Mouse (Mus musculus): ENCODE measurements at regions not wholly inside any gene's neighbourhood (a gene's known extent, or its start where the extent isn't known, plus 50 kb on each side); places are given as distances from the start of the nearest gene placed in this dataset.

DNA sequence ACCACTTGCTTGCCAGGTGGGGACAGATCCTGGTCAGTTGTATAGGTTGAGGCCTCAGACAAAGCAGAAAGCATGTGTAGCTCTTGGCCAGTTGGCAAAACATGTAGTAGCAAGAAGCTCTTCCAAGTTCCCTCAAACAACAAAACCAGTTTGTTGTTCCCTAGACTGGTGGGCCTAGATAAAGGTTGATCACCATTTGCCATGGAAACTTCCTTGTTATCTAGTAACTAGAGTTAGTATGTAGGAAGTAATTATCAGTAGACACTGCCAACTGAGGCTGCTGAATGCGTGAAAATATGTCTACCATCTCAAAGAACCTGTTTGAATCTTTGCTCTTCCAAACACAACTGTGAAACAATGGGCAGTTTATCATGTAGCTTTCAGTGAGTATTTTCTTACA, 1098.7 kb downstream of the Pcdh18 start:
- no peaks in the 10 kb centered on the region for H3K4me1 ChIP-seq (replicated peaks; ENCODE audit: control insufficient read depth in 2 of 2, insufficient read depth in 2 of 2, low read length in 1 of 2)
- H3K4me3 ChIP-seq (ENCODE audit: insufficient read depth in 1 of 2, low read depth in 2 of 2, low read length in 2 of 2) = no peak overlapping the region
- no peak for DNase-seq (ENCODE audit: low read depth in 3 of 3, low spot score in 3 of 3)
- no peak overlapping the region for H3K27ac ChIP-seq
- TF ChIP-seq EP300 (IDR thresholded peaks at IDR 0.05; ENCODE audit: low read depth) (no peak), CTCF (IDR thresholded peaks at IDR 0.05; ENCODE audit: low read depth) (no peak)
- H3K9me3 ChIP-seq (ENCODE audit: control insufficient read depth, low read length) = no peaks in the 10 kb centered on the region
- ATAC-seq (ENCODE audit: insufficient read depth) = no peak
- H3K4me2 ChIP-seq (ENCODE audit: low read depth) = no peak overlapping the region
- H3K9ac ChIP-seq (replicated peaks) = no peak overlapping the region
- 32% methylated on average over 1 of the region's 1 CpGs for WGBS (ENCODE audit: insufficient replicate concordance)
- no peaks in the 10 kb centered on the region for H3K27me3 ChIP-seq (ENCODE audit: control insufficient read depth, insufficient read depth, low read length)
- no peaks in the 10 kb centered on the region for H3K36me3 ChIP-seq (replicated peaks; ENCODE audit: control insufficient read depth, insufficient read depth, low read depth)

DNA sequence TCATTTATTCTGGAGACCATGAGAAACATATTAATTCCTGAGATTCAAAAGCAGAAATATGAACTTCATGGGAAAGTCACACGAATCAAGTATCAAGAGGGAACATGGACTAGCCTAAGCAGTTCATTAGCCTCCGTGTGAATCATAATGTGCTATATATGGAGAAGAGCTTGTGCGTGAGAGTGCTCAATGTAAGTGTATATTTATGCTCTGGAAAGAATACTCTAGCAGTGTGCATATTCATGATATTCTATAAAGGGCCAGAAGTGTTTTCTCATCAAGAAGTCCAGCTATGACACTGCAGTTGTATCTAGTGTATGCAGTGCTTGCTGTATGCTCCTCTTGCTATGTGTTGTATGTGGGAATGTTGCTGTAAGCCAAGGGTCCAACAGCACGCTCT, 1102.0 kb downstream of the Pcdh18 start:
- no peak overlapping the region for H3K4me3 ChIP-seq (ENCODE audit: insufficient read depth in 1 of 2, low read depth in 2 of 2, low read length in 2 of 2)
- no peak for DNase-seq (ENCODE audit: low read depth in 3 of 3, low spot score in 3 of 3)
- no peaks in the 10 kb centered on the region for H3K9me3 ChIP-seq (ENCODE audit: control insufficient read depth, low read length)
- no peak for ATAC-seq (ENCODE audit: insufficient read depth)
- no peaks in the 10 kb centered on the region for H3K36me3 ChIP-seq (replicated peaks; ENCODE audit: control insufficient read depth, insufficient read depth, low read depth)
- 49% methylated on average over 4 of the region's 4 CpGs for WGBS (ENCODE audit: insufficient replicate concordance)
- no peaks in the 10 kb centered on the region for H3K4me1 ChIP-seq (replicated peaks; ENCODE audit: control insufficient read depth in 2 of 2, insufficient read depth in 2 of 2, low read length in 1 of 2)
- H3K27me3 ChIP-seq (ENCODE audit: control insufficient read depth, insufficient read depth, low read length) = no peaks in the 10 kb centered on the region
- no peak overlapping the region for H3K9ac ChIP-seq (replicated peaks)
- H3K4me2 ChIP-seq (ENCODE audit: low read depth) = no peak overlapping the region
- no peak overlapping the region for H3K27ac ChIP-seq
- TF ChIP-seq EP300 (IDR thresholded peaks at IDR 0.05; ENCODE audit: low read depth) (no peak), CTCF (IDR thresholded peaks at IDR 0.05; ENCODE audit: low read depth) (no peak)

DNA sequence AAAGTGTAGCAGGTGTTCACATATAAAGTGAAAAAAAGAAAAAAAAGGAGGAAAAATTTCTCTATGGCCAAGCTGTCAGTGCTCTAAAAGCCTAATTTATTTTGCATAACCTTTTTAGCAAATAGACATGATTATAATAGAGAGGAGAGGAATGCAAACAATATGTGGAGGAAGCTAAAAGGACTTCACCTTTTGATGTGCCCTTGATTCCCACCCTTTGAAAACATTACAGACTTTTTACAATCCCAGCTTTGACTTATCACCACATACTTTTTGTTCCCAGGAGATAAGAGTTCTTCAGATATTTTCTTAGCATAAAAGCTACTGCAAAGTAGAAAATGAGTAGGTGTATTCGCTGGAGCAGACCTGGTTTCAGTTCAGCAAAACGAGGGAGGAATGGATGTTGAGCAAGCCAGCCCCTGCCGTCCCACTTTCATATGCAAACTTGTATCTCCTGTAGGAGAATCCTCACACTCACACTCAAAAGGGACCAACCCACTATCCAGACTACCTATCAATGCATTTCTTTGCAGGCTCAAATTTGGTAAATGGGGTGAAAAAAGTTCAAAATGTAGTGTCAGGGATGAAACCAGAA, 1125.1 kb downstream of the Pcdh18 start:
- Histone ChIP-seq H3K4me2 (ENCODE audit: low read depth) (no peak overlapping the region), H3K36me3 (replicated peaks; ENCODE audit: control insufficient read depth, insufficient read depth, low read depth) (no peaks in the 10 kb centered on the region), H3K9me3 (ENCODE audit: control insufficient read depth, low read length) (no peaks in the 10 kb centered on the region), H3K4me1 (replicated peaks; ENCODE audit: control insufficient read depth in 2 of 2, insufficient read depth in 2 of 2, low read length in 1 of 2) (no peaks in the 10 kb centered on the region), H3K27me3 (ENCODE audit: control insufficient read depth, insufficient read depth, low read length) (no peaks in the 10 kb centered on the region), H3K9ac (replicated peaks) (no peak overlapping the region), H3K27ac (no peak overlapping the region), H3K4me3 (ENCODE audit: insufficient read depth in 1 of 2, low read depth in 2 of 2, low read length in 2 of 2) (no peak overlapping the region)
- 20% methylated on average over 3 of the region's 3 CpGs for WGBS (ENCODE audit: insufficient replicate concordance)
- DNase-seq (ENCODE audit: low read depth in 3 of 3, low spot score in 3 of 3) (no peak), ATAC-seq (ENCODE audit: insufficient read depth) (no peak)
- TF ChIP-seq CTCF (IDR thresholded peaks at IDR 0.05; ENCODE audit: low read depth) (no peak), EP300 (IDR thresholded peaks at IDR 0.05; ENCODE audit: low read depth) (no peak)

DNA sequence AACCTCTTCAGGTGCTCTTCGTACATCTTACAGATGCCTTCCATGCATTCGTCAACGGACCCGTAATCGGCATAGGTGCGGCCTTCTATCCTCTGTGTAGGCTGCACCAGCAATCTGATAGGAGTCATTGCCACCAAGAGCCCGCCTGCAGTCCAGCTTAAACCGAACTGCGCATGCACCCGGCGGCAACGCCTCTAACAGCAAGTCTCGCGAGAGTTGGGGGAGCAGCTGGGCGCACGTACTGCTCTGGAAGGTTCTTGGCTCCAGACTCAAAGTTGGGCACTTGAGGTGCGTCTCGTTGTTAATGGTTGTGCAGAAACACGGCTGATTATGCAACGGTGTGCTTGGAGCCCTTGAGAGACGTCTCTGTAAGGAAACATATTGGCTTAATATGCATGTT, 1148.2 kb downstream of the Pcdh18 start:
- Histone ChIP-seq H3K36me3 (replicated peaks; ENCODE audit: control insufficient read depth, insufficient read depth, low read depth) (no peaks in the 10 kb centered on the region), H3K27ac (no peak overlapping the region), H3K4me1 (replicated peaks; ENCODE audit: control insufficient read depth in 2 of 2, insufficient read depth in 2 of 2, low read length in 1 of 2) (no peaks in the 10 kb centered on the region), H3K27me3 (ENCODE audit: control insufficient read depth, insufficient read depth, low read length) (no peaks in the 10 kb centered on the region), H3K9ac (replicated peaks) (no peak overlapping the region), H3K9me3 (ENCODE audit: control insufficient read depth, low read length) (no peaks in the 10 kb centered on the region), H3K4me3 (ENCODE audit: insufficient read depth in 1 of 2, low read depth in 2 of 2, low read length in 2 of 2) (no peak overlapping the region), H3K4me2 (ENCODE audit: low read depth) (no peak overlapping the region)
- ATAC-seq (ENCODE audit: insufficient read depth) (no peak), DNase-seq (ENCODE audit: low read depth in 3 of 3, low spot score in 3 of 3) (no peak)
- 77% methylated on average over 21 of the region's 21 CpGs for WGBS (ENCODE audit: insufficient replicate concordance)
- no peak for TF ChIP-seq CTCF (IDR thresholded peaks at IDR 0.05; ENCODE audit: low read depth)

DNA sequence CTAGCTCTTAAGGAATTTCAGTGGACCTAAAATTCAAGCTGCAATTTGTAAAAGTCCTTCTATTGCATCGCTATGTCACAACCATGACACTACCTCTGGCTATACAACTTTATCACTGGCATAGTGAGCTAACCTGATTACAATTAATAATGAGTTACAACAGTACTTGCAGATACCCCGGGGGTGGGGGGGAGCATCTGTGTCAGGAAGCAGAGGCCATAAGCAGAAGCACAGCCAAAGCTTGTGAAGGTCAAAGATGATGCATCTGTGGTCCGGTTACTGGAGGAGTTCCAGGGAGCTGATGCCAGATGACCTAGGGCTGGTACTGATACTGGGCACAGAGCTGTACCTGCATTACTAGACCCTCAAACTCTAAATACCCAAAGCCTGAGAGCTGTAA, 1152.3 kb downstream of the Pcdh18 start:
- no peak for TF ChIP-seq EP300 (IDR thresholded peaks at IDR 0.05; ENCODE audit: low read depth)
- no peak for TF ChIP-seq CTCF (IDR thresholded peaks at IDR 0.05; ENCODE audit: low read depth)
- no peaks in the 10 kb centered on the region for H3K4me1 ChIP-seq (replicated peaks; ENCODE audit: control insufficient read depth in 2 of 2, insufficient read depth in 2 of 2, low read length in 1 of 2)
- ATAC-seq (ENCODE audit: insufficient read depth) = no peak
- H3K27me3 ChIP-seq (ENCODE audit: control insufficient read depth, insufficient read depth, low read length) = no peaks in the 10 kb centered on the region
- 63% methylated on average over 3 of the region's 3 CpGs for WGBS (ENCODE audit: insufficient replicate concordance)
- no peaks in the 10 kb centered on the region for H3K9me3 ChIP-seq (ENCODE audit: control insufficient read depth, low read length)
- no peak overlapping the region for H3K27ac ChIP-seq
- no peaks in the 10 kb centered on the region for H3K36me3 ChIP-seq (replicated peaks; ENCODE audit: control insufficient read depth, insufficient read depth, low read depth)
- H3K4me3 ChIP-seq (ENCODE audit: insufficient read depth in 1 of 2, low read depth in 2 of 2, low read length in 2 of 2) = no peak overlapping the region
- H3K9ac ChIP-seq (replicated peaks) = no peak overlapping the region
- DNase-seq (ENCODE audit: low read depth in 3 of 3, low spot score in 3 of 3) = no peak
- H3K4me2 ChIP-seq (ENCODE audit: low read depth) = no peak overlapping the region

Data from liver, embryonic 14.5 days (tissue).